Mouse (Mus musculus) kidney, adult 2 months (tissue): ENCODE data around the gene Vmn1r159. TPM values are rescaled to one million over a fixed set of nuclear protein-coding genes. Genes with fewer than 3 reads are reported as not detected.
"Not testable (repeated sequence)": the region's sequence is repeated elsewhere in the genome, so short reads cannot be mapped to it uniquely, and the experiment has no call there.

ENCODE experiments used
- DNase-seq: peaks from one replicate; pipeline ENCODE4 v3.0.0; 2021
- H3K27ac ChIP-seq: fragments of 200-500 bp; 2 replicates; pipeline ENCODE4 v1.5.1; 2012; ENCODE audit warnings: low read depth, low read length, control low read depth, inconsistent platforms; ENCODE audit not compliant: insufficient read depth
- H3K27me3 ChIP-seq: fragments of 200-500 bp; replicated peaks from 2 replicates; pipeline ENCODE4 v1.6.1; 2012; ENCODE audit warnings: mild to moderate bottlenecking, moderate library complexity, low read length, inconsistent platforms; ENCODE audit not compliant: control insufficient read depth, insufficient read depth
- H3K36me3 ChIP-seq: fragments of 200-500 bp; 2 replicates; pipeline ENCODE4 v1.6.1; 2012; ENCODE audit warnings: mild to moderate bottlenecking, moderate library complexity, low read length, inconsistent platforms; ENCODE audit not compliant: control insufficient read depth, insufficient read depth
- H3K4me1 ChIP-seq: fragments of 200-500 bp; 2 replicates; pipeline ENCODE4 v1.6.1; 2011; ENCODE audit warnings: low read length; ENCODE audit not compliant: control insufficient read depth, insufficient read depth
- H3K4me3 ChIP-seq: fragments of 200-500 bp; 2 replicates; pipeline ENCODE4 v1.5.1; 2011; ENCODE audit warnings: mild to moderate bottlenecking, low read depth, low read length, control low read depth; ENCODE audit not compliant: insufficient read depth
- WGBS: fragments of 180-500 bp; shearing (Covaris S2); methylation state at CpG from one replicate; pipeline ENCODE4 v1.1.7; 2018; 5-methylcytosine and 5-hydroxymethylcytosine counted together
- polyA plus RNA-seq: library from polyadenylated mRNA; depleted of rRNA; stranded (reverse); fragments of >200 nt; gene quantifications from 2 replicates; pipeline ENCODE4 v1.2.3, GENCODE M21; 2012; rRNA removed

Vmn1r159 gene
- not detected in 2 replicates for polyA plus RNA-seq

DNA sequence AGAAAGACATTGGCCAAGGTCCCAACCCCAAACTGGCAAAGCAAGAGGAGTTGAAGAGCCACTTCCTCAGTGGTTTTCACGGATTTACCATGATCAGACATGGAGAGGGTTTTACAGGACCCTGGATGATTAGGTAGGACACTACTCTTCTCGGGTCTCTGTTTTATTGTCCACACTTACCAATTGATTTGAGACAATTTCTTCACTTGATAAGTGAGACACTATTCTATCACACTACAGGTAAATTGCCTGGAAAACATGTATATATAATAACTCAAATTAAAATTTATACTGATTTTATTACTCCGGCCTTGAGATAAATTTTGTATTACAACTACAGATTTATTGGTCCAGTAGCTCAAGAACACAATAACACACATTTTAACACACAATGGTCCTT, at the start of gene Vmn1r159:
Gene Vmn1r159, minus strand, starts transcription at position 101 of the 400 bp plus-strand sequence.
- not testable (repeated sequence) for H3K4me1 ChIP-seq, H3K36me3 ChIP-seq, H3K4me3 ChIP-seq, H3K27me3 ChIP-seq, H3K27ac ChIP-seq, DNase-seq
- 60% methylated on average over 3 of the region's 3 CpGs for WGBS

DNA sequence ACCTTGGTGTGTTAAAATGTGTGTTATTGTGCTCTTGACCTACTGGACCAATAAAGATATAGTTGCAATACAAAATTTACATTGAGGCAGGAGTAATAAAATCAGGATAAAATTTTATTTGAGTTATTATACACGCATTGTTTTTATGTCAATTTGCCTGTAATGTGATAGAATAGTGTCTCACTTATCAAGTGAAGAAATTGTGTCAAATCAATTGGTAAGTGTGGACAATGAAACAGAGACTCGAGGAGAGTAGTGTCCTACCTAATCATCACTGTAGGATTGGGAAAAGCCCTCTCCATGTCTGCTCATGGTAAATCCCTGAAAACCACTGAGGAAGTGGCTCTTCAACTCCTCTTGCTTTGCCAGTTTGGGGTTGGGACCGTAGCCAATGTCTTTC, 27.5 kb upstream of the Vmn1r159 start, which contains the start of gene Vmn1r160:
Gene Vmn1r160, plus strand, starts transcription at position 301 of the 400 bp plus-strand sequence.
- not testable (repeated sequence) for H3K27ac ChIP-seq, H3K4me1 ChIP-seq, H3K4me3 ChIP-seq, H3K36me3 ChIP-seq, H3K27me3 ChIP-seq, DNase-seq
- 30% methylated on average over 1 of the region's 3 CpGs for WGBS

Other genes starting within 250 kb of the Vmn1r159 start
- gene Vmn1r155, start 185.6 kb downstream of the Vmn1r159 start, polyA plus RNA-seq, result not detected in 2 replicates
- not detected in 2 replicates for gene Gm8693, start 151.3 kb downstream of the Vmn1r159 start, polyA plus RNA-seq
- gene Gm4567, start 123.9 kb downstream of the Vmn1r159 start, polyA plus RNA-seq, result not detected in 2 replicates
- gene Vmn1r157, start 81.9 kb downstream of the Vmn1r159 start, polyA plus RNA-seq, result not detected in 2 replicates
- gene Vmn1r158, start 52.8 kb downstream of the Vmn1r159 start, polyA plus RNA-seq, result not detected in 2 replicates
- not detected in 2 replicates for gene Vmn1r160, start 27.6 kb upstream of the Vmn1r159 start, polyA plus RNA-seq
- not detected in 2 replicates for gene Gm4214, start 141.1 kb upstream of the Vmn1r159 start, polyA plus RNA-seq
- not detected in 2 replicates for gene Gm4216, start 176.3 kb upstream of the Vmn1r159 start, polyA plus RNA-seq
- not detected in 2 replicates for gene Vmn1r163, start 211.9 kb upstream of the Vmn1r159 start, polyA plus RNA-seq
- gene Gm8720, start 223.9 kb upstream of the Vmn1r159 start, polyA plus RNA-seq, result not detected in 2 replicates